Mouse (Mus musculus): ENCODE results near the gene Sycn. TPM values are rescaled to one million over a fixed set of nuclear protein-coding genes. Genes with fewer than 3 reads are reported as not detected.
"Not testable (repeated sequence)": the region's sequence is repeated elsewhere in the genome, so short reads cannot be mapped to it uniquely, and the experiment has no call there.

The Sycn gene
- polyA plus RNA-seq (2015; fragmentation: Nextera tagmentation; extraction: Ambion mirVana): not detected in 2 replicates

DNA sequence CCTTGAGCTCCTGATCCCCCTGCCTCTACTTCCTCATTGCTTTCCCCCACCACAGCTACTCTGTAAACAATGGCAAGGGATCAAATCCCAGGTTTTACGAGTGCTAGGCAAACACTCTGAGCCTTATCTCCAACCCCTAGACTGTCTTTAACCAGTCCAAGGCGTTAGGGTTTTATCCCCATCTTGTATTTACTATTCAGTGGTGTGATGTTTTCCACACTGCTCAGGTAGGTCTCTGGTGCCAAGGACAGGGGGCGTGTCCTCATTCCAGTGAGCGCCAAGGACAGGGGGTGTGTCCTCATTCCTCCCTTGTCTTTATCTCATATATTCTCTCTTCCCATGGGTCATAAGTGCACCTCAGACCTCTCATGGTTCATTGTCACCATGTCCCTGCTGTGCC, at the start of gene Sycn:
TSS of gene Sycn (plus strand) at position 360 of the 400 bp plus-strand sequence.
- H3K9ac ChIP-seq: no peak within 1 kb of the TSS
- no peak within 1 kb of the TSS for H3K4me2 ChIP-seq
- H3K4me1 ChIP-seq: peaks cover 13% of the 10 kb centered on the region
- H3K9me3 ChIP-seq (replicated peaks): no peaks in the 10 kb centered on the region
- no peak for ATAC-seq (replicated peaks; ENCODE audit: low FRiP score)
- no peaks in the 10 kb centered on the region for H3K36me3 ChIP-seq
- 70% methylated on average over 4 of the region's 4 CpGs for WGBS
- H3K27ac ChIP-seq: no peak within 1 kb of the TSS
- H3K4me3 ChIP-seq (replicated peaks): no peak within 1 kb of the TSS
- peaks cover 18% of the 10 kb centered on the region for H3K27me3 ChIP-seq

DNA sequence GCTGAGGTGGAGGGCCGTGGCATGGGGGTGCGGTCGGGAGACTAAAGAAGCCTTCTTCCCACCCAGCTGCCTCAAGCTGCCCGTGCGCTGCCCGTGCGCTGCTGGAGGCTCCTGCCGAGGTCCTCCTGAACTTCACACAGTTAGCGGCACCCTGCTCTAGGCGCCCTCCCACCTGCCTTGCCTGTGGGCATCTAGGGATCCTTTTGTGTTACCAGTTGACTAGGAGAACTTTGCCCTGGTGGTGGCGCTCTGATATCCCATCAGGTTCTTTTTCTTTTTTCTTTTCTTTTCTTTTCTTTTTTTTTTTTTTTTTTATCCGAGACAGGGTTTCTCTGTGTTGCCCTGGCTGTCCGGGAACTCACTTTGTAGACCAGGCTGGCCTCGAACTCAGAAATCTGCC, 49.8 kb upstream of the Sycn start:
- 30% methylated on average over 14 of the region's 14 CpGs for WGBS
- H3K36me3 ChIP-seq: no peaks in the 10 kb centered on the region
- peaks cover 16% of the 10 kb centered on the region for H3K27me3 ChIP-seq
- H3K4me1 ChIP-seq: peaks cover 19% of the 10 kb centered on the region
- H3K4me3 ChIP-seq (replicated peaks): peak overlapping the region; percentile 18
- H3K9me3 ChIP-seq (replicated peaks): no peaks in the 10 kb centered on the region
- no peak overlapping the region for H3K27ac ChIP-seq
- ATAC-seq (replicated peaks; ENCODE audit: low FRiP score): no peak
- peak overlapping the region; percentile 44 for H3K4me2 ChIP-seq
- H3K9ac ChIP-seq: no peak overlapping the region

DNA sequence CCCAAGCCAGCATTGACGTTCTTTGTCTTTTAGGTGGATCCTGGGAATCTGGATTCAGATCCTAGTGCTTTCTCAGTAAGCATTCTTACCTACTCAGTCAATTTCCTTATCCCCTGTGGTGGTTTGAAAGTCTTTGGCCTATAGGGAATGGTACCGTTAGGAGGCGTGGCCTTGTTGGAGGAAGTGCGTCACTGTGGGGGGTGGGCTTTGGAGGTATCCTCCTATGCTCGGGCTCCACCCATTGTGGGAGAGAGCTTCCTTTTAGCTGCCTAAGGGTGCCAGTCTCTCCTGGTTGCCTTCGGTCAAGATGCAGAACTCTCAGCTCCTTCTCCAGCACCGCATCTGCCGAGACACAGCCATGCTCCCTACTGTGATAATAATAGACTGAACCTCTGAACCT, 48.4 kb upstream of the Sycn start:
- peaks cover 9% of the 10 kb centered on the region; the same call in 1 of the 2 replicates for H3K27me3 ChIP-seq
- no peak overlapping the region for H3K9ac ChIP-seq
- peaks cover 19% of the 10 kb centered on the region for H3K4me1 ChIP-seq
- H3K27ac ChIP-seq: no peak overlapping the region
- H3K4me2 ChIP-seq: no peak overlapping the region
- 89% methylated on average over 8 of the region's 8 CpGs for WGBS
- ATAC-seq (replicated peaks; ENCODE audit: low FRiP score): no peak
- no peaks in the 10 kb centered on the region for H3K36me3 ChIP-seq
- no peaks in the 10 kb centered on the region for H3K9me3 ChIP-seq (replicated peaks)
- H3K4me3 ChIP-seq (replicated peaks): no peak overlapping the region

DNA sequence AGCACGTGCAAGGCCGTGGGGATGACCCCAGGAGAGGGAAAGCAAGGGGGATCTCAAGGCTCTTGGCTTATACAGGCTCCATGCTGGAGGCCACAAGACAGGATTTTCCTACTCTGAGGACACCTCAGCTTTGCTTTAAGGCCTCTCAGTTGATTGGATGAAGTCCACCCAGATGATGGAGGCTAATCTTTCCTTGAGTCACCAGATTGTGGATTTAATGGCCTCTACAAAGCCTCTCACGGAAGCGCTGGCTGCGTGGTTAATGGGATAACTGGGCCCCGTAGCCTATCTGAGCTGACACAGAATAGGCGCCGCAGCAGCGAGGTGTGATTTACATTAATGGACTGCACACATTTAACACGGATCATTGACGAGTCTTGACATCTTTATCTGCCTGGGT, 45.3 kb upstream of the Sycn start:
- Histone ChIP-seq H3K9ac (no peak overlapping the region), H3K4me3 (replicated peaks) (no peak overlapping the region), H3K27me3 (no peaks in the 10 kb centered on the region), H3K36me3 (no peaks in the 10 kb centered on the region), H3K9me3 (replicated peaks) (no peaks in the 10 kb centered on the region), H3K4me1 (peaks cover 5% of the 10 kb centered on the region; the same call in 1 of the 2 replicates), H3K4me2 (no peak overlapping the region), H3K27ac (no peak overlapping the region)
- WGBS: 66% methylated on average over 11 of the region's 11 CpGs
- no peak for ATAC-seq (replicated peaks; ENCODE audit: low FRiP score)

DNA sequence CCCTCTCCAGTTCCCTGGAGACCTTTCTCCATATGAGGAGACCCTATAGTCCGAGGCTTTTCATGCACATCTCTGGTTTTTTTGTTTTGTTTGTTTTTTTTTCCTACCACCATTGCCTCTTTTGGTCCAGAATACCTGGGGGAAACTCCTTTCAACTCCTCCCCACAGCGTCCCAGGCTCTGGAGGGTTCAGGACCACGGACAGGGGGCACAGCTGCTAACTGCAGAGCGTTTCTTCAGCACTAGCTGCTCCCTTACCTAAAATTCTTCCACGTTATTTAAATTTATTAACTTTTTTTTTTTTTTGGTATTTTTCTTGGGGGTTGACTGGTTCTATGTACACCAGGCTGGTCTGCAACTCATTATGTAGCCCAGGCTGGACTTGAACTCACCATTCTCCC, 35.1 kb upstream of the Sycn start:
- Histone ChIP-seq H3K4me3 (replicated peaks) (no peak overlapping the region), H3K27me3 (peaks cover 5% of the 10 kb centered on the region; the same call in 1 of the 2 replicates), H3K9me3 (replicated peaks) (0 out of 2 replicates have a peak, but pooled peaks cover 4% of the 10 kb centered on the region), H3K27ac (no peak overlapping the region), H3K4me1 (no peaks in the 10 kb centered on the region), H3K9ac (no peak overlapping the region), H3K36me3 (no peaks in the 10 kb centered on the region), H3K4me2 (no peak overlapping the region)
- ATAC-seq (replicated peaks; ENCODE audit: low FRiP score): no peak
- WGBS: 4% methylated on average over 5 of the region's 5 CpGs

DNA sequence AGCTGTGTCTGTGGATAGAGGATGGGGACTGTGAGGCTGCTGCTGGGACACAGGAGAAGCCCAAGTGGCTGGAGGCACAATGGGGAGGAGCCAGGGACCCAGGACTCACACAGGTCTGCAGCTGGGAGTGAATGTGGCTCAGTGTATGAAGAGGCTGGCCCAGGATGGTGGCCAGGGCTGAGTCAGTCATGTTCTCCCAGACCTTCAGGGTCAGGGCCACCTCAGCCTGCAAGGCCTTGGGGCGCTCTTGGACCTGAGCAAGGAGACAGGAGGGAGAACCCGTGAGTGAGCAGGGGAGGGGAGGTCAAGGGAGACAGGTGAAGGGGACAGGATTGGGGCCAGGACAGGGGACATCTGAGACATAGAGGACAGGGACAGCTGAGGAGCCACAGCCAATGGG, 31.6 kb upstream of the Sycn start:
- ATAC-seq (replicated peaks; ENCODE audit: low FRiP score); H3K4me3 ChIP-seq (replicated peaks); H3K9ac ChIP-seq; H3K4me1 ChIP-seq; H3K27ac ChIP-seq; H3K36me3 ChIP-seq; H3K9me3 ChIP-seq (replicated peaks); H3K27me3 ChIP-seq; H3K4me2 ChIP-seq: not testable (repeated sequence)
- 69% methylated on average over 2 of the region's 2 CpGs for WGBS

DNA sequence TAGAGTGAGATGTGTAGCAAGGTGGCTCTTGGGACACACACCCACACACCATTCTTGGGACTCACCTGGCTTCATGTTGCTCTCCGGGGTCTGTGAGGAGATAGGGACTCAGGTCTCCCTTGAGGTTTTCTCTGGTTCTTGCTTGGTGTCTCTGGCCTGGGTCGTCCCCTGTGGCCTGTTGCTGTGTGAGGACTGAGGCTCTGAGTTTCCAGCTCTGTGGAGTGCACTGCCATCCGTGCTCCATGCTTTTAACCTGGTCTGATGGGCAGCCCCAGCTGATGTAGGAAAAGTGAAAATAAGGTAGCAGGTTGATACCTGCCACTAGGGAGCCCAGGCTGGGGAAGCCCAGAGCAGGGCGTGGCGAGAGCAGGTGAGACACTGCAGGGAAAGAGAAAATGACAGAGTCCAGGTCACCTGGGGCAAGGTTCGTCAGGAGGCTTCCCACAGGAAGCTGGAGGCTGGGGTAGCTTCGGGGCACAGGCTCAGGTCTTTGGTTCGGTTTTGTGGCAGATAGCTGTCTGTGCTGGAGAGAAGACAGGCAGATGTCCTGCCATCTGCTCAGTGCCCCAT, 30.2 kb upstream of the Sycn start, which contains the start of gene Ifnl2:
TSS of gene Ifnl2 (minus strand) at position 51 of the 570 bp plus-strand sequence.
- not testable (repeated sequence) for ATAC-seq (replicated peaks; ENCODE audit: low FRiP score); H3K4me2 ChIP-seq; H3K27ac ChIP-seq; H3K27me3 ChIP-seq; H3K4me1 ChIP-seq; H3K36me3 ChIP-seq; H3K4me3 ChIP-seq (replicated peaks); H3K9ac ChIP-seq; H3K9me3 ChIP-seq (replicated peaks)
- WGBS: 65% methylated on average over 8 of the region's 8 CpGs

DNA sequence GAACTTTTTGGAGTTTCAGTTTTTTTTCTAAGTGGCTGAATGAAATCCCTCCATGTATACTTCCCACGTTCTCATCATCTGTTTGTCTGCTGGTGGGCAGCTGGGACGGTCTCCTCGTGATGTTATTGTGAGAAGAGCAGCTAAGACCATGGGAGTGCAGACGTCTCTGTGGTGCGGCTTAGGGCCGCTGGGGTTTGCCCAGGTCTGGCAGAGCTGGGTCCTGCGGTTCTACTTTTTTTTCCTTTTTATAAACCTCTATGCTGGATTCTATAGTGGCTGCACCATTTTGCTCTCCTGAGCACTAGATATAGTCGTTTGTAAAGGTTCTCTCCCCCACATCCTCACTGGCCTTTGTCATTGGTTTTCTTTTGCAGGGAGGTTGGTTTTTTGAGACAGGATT, 29.2 kb upstream of the Sycn start:
- H3K36me3 ChIP-seq: no peaks in the 10 kb centered on the region
- no peak overlapping the region for H3K4me2 ChIP-seq
- no peak overlapping the region for H3K9ac ChIP-seq
- H3K27me3 ChIP-seq: no peaks in the 10 kb centered on the region
- no peaks in the 10 kb centered on the region for H3K4me1 ChIP-seq
- ATAC-seq (replicated peaks; ENCODE audit: low FRiP score): no peak
- H3K27ac ChIP-seq: no peak overlapping the region
- 71% methylated on average over 8 of the region's 8 CpGs for WGBS
- no peaks in the 10 kb centered on the region for H3K9me3 ChIP-seq (replicated peaks)
- no peak overlapping the region for H3K4me3 ChIP-seq (replicated peaks)

DNA sequence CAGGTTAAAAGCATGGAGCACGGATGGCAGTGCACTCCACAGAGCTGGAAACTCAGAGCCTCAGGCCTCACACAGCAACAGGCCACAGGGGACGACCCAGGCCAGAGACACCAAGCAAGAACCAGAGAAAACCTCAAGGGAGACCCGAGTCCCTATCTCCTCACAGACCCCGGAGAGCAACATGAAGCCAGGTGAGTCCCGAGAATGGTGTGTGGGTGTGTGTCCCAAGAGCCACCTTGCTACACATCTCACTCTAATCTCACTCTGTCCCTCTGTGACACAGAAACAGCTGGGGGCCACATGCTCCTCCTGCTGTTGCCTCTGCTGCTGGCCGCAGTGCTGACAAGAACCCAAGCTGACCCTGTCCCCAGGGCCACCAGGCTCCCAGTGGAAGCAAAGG, 18.1 kb upstream of the Sycn start, which contains the start of gene Ifnl3:
TSS of gene Ifnl3 (plus strand) at position 301 of the 400 bp plus-strand sequence.
- not testable (repeated sequence) for ATAC-seq (replicated peaks; ENCODE audit: low FRiP score); H3K27ac ChIP-seq; H3K4me2 ChIP-seq; H3K4me1 ChIP-seq; H3K27me3 ChIP-seq; H3K4me3 ChIP-seq (replicated peaks); H3K36me3 ChIP-seq; H3K9me3 ChIP-seq (replicated peaks); H3K9ac ChIP-seq
- WGBS: 75% methylated on average over 5 of the region's 6 CpGs

DNA sequence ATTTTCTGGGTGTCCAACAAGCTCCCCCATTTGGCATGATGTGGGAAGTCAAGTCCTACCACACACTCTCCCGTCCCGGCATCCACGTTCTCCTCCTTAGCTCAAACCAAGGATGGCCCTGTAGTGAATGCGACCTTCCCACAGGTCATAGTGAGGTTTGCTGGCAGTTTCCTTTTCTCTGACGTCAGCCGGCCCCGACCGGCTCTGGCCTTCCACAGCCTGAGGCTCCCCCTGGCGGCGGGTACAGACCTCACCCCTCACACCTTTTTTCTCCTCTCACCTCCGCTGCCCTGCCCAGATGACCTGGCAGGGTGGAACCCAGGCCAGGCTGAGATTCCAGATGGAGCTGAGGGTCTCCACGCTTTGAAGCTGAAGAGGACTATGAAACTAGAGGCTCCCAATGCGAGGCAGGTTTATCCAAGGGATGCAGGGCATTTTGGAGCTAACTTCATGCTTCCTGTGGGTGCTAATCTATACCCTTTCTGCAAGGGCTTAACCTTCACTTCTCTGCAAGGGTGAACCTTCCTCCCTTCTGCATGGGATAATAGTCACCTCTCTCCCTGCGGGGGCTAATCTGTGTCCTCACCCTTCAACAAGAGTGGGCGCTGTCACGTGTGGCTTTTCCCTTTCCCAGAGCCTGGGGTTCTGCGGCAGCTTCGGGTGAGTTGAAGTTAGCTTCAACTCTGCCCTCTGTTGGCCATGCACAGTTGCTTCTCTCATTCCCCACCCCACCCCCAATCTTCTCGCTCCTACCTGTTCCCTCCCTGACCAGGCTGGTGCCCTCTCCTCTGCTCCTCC, 12.6 kb upstream of the Sycn start:
- ATAC-seq (replicated peaks; ENCODE audit: low FRiP score): peak; percentile 40; the same call in 1 of the 2 replicates
- no peaks in the 10 kb centered on the region for H3K36me3 ChIP-seq
- H3K4me2 ChIP-seq: peak overlapping the region; percentile 1; the same call in 1 of the 2 replicates
- H3K27ac ChIP-seq: no peak overlapping the region
- no peak overlapping the region for H3K9ac ChIP-seq
- whole genome bisulfite sequencing: 10% methylated on average over 19 of the region's 19 CpGs
- no peaks in the 10 kb centered on the region for H3K9me3 ChIP-seq (replicated peaks)
- peaks cover 8% of the 10 kb centered on the region for H3K4me1 ChIP-seq
- no peak overlapping the region for H3K4me3 ChIP-seq (replicated peaks)
- no peaks in the 10 kb centered on the region for H3K27me3 ChIP-seq

DNA sequence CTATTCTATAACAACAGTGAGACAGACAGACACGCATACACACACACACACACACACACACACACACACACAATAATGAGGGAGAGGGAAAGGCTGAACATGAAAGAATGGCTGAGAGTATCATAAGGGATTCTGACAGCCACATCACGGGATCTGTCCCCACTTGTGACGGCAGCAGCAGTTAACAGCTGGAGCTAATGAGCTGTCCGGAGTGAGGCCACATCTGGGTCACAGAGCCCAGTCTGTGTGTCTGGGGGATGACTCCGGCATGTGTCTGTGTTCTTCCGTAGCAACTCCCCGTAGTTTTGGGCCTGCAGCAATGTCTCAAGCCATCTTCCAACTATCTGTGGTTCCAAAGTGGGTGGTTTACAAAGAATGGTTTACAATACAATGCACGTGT, 8.7 kb upstream of the Sycn start:
- Histone ChIP-seq H3K27ac (no peak overlapping the region), H3K9ac (no peak overlapping the region), H3K27me3 (no peaks in the 10 kb centered on the region), H3K4me2 (no peak overlapping the region), H3K36me3 (no peaks in the 10 kb centered on the region), H3K4me3 (replicated peaks) (no peak overlapping the region), H3K9me3 (replicated peaks) (no peaks in the 10 kb centered on the region), H3K4me1 (peaks cover 8% of the 10 kb centered on the region)
- ATAC-seq (replicated peaks; ENCODE audit: low FRiP score): no peak
- WGBS: 44% methylated on average over 8 of the region's 8 CpGs

DNA sequence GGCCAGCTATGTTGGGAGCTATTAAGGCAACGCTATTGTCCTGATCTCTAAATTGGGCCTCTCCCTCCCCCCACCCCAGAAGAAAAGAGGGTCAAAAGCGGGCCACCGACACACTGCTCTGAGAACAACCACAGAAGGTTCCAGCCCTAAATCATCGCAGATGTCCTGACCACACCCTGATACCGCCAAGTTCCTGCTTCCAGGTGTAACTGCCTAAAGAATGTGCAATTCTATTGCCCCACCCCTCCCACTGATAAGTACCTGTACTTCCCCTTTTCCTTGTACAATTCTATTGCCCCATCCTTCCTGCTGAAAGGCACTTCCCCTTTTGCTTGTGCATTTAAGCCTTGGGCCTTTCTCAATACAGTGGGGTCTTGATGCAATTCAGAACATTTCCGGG, 1.8 kb upstream of the Sycn start:
- ATAC-seq (replicated peaks; ENCODE audit: low FRiP score); H3K4me2 ChIP-seq; H3K9me3 ChIP-seq (replicated peaks); H3K9ac ChIP-seq; H3K36me3 ChIP-seq; H3K27me3 ChIP-seq; H3K4me3 ChIP-seq (replicated peaks); H3K4me1 ChIP-seq; H3K27ac ChIP-seq: not testable (repeated sequence)
- WGBS: 85% methylated on average over 6 of the region's 6 CpGs

Measured in kidney, embryonic 15.5 days (tissue).